Mouse (Mus musculus) heart, postnatal 0 days (tissue): Measurements from ENCODE around the gene Snf8.

Source experiments
- CTCF ChIP-seq: IDR thresholded peaks from 2 replicates; pipeline ENCODE4 v1.5.1; 2016; ENCODE audit warnings: antibody characterized with exemption, control low read depth, low read depth
- EP300 ChIP-seq: IDR thresholded peaks from 2 replicates; pipeline ENCODE4 v1.6.1; 2016; ENCODE audit warnings: antibody characterized with exemption, low read depth

DNA sequence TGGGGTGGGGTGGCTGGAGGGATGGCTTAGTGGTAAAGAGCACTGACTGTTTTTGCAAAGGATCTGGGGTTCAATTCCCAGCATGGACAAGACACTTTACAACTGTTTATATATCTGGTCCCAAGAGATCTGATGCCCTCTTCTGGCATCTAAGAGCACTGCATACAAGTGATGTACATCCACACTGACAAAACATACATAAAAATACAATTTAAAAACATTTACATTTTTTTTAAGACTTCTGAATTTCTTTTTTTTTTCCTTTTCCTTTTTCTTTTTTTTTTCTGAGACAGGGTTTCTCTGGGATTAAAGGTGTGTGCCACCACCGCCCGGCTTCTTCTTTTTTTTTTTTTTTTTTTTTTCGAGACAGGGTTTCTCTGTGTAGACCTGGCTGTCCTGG, 1.4 kb upstream of the Snf8 start:
- peak; percentile 26; the same call in 1 of the 2 replicates for TF ChIP-seq CTCF
- TF ChIP-seq EP300, result no peak
